Mouse (Mus musculus): ENCODE measurements around the gene Tnpo1.
"Not testable (repeated sequence)": the region's sequence is repeated elsewhere in the genome, so short reads cannot be mapped to it uniquely, and the experiment has no call there.

Gene Tnpo1

DNA sequence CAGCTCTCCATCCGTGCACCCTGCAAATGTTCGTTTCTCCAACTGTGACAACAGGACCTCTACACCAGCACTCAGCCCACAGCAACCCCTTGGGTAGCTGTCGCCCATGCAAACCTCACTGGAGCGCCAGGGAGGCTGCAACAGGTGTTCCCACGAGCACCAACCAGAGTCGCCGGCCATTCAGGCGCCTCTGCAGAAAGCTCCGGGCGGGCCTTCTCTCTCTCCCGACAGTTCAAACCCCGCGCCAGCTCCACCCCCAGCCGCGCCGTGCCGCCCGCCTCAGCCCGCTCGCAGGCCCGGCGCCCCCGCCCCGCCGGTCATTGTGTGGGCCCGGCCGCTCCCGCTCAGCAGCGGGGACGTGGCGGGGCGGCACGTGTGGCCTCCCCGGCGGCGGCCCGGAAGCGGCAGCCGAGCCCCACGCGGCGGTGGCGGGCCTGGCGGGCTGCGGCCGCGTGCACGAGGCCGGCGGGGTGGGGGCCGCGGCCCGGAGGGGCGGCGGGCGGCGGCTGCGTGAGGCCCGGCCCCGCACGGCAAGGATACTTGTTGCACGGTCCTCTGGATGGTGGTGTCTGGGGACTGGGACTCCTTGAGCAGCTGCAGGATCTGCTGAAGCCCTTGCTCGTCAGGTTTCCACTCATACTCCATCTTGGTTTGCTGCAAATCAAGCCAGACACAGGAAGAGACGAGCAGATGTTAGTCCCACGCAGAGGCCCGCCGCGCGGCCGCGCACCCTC lies 35.9 kb downstream of the Tnpo1 start:
- DNase-seq (ENCODE audit: low read depth, low spot score) = peak; percentile 54

- DNase-seq (ENCODE audit: low read depth, low spot score) = no peak
Observed at GRCm38 (mm10) chr13:98889211-98889610, 37.0 kb downstream of the Tnpo1 start.

- no peak for DNase-seq (ENCODE audit: low read depth, low spot score)
Observed at GRCm38 (mm10) chr13:98883774-98884173, 42.4 kb downstream of the Tnpo1 start.

DNA sequence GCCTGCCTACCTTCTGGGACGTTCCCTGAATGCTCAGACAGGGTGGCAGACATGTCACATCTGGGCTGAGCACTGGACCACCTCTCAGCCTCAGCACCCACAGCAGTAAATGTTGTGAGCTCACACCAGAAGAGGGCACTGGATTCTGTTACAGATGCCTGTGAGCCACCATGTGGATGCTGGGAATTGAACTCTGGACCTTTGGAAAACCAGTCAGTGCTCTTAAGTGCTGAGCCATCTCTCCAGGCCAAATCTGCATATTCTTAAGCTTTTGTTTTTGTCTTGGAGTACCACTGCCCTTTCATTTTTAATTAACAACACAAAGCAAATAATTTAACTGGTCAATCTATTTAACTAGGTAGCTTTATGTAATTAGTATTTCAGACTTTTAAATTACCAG lies 44.2 kb downstream of the Tnpo1 start:
- no peak for DNase-seq (ENCODE audit: low read depth, low spot score)

GRCm38 (mm10) chr13:98880336-98880735 lies 45.8 kb downstream of the Tnpo1 start:
- no peak for DNase-seq (ENCODE audit: low read depth, low spot score)

- DNase-seq (ENCODE audit: low read depth, low spot score) = no peak
Observed at GRCm38 (mm10) chr13:98879422-98879821, 46.8 kb downstream of the Tnpo1 start.

DNA sequence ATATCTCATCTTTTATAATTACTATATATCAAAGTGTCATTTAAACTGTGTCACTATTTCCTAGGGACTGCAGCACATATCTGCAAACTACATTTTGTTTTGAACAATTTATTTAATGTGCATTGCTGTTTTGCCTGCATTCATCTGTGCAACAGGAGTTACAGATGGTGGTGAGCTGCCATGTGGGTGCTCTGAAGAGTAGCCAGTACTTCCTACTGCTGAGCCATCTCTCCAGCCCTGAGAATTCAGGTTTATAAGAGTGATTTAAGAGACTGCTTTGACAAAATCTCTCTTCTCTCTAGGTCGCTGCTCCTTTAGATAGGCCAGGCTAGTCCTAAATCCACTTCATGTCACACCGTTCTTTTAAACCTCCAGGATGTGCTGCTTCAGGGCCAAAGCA lies 49.0 kb downstream of the Tnpo1 start:
- no peak for DNase-seq (ENCODE audit: low read depth, low spot score)

GRCm38 (mm10) chr13:98874727-98875126 lies 51.5 kb downstream of the Tnpo1 start:
- no peak for DNase-seq (ENCODE audit: low read depth, low spot score)

GRCm38 (mm10) chr13:98872273-98872847 lies 53.8 kb downstream of the Tnpo1 start:
- DNase-seq (ENCODE audit: low read depth, low spot score) = no peak

GRCm38 (mm10) chr13:98871263-98871662 lies 54.9 kb downstream of the Tnpo1 start:
- no peak for DNase-seq (ENCODE audit: low read depth, low spot score)

GRCm38 (mm10) chr13:98868236-98868923 lies 57.8 kb downstream of the Tnpo1 start:
- DNase-seq (ENCODE audit: low read depth, low spot score) = no peak

- DNase-seq (ENCODE audit: low read depth, low spot score) = peak; percentile 59
Observed at GRCm38 (mm10) chr13:98867810-98868209, 58.4 kb downstream of the Tnpo1 start.

GRCm38 (mm10) chr13:98855291-98855690 lies 70.9 kb downstream of the Tnpo1 start:
- no peak for DNase-seq (ENCODE audit: low read depth, low spot score)

GRCm38 (mm10) chr13:98845794-98846193 lies 80.4 kb downstream of the Tnpo1 start:
- DNase-seq (ENCODE audit: low read depth, low spot score) = no peak

DNA sequence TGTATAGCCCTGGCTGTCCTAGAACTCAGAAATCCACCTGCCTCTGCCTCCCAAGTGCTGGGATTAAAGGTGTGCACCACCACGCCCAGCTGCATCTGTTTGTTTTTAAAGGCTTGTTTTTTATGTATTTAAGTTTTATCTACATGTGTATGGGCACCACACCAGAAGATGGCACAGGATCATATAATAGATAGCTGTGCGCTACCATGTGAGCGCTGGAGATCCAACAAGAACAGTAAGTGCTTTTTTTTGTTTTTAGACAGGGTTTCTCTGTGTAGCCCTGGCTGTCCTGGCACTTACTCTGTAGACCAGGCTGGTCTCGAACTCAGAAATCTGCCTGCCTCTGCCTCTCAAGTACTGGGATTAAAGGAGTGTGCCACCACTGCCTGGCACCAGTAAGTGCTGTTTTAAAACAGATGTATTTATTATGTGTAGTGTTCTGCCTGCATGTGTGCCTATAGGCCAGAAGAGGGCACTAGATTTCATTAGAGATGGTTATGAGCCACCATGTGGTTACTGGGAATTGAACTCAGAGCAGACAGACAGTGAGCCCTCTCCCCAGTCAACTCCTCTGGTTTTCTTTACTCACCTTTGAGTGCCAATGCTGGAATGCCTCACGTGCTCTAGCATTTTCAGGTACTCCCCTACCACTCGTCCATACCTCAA lies 89.6 kb downstream of the Tnpo1 start:
- no peak for DNase-seq (ENCODE audit: low read depth, low spot score)

- DNase-seq (ENCODE audit: low read depth, low spot score) = no peak
Observed at GRCm38 (mm10) chr13:98835740-98836139, 90.4 kb downstream of the Tnpo1 start.

DNA sequence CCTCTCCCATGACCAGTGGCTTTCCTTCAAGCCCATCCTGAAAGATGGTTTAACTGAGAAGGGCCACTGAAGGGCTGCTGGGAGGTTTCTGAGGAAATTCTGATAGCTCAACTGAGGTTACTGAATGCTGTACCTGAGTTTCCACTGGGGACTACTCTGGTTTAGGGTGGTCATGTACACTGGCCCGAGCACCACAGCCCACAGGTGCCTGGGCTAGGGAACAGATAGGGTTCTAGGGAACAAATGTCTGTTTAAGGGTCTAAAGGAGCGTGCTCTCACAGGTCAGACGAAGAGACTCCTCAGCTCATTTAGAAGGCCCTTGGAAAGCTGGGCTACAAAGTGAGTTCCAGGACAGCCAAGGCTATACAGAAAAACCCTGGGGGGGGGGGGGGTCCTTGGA lies 91.5 kb downstream of the Tnpo1 start:
- DNase-seq (ENCODE audit: low read depth, low spot score) = no peak

- DNase-seq (ENCODE audit: low read depth, low spot score) = no peak
Observed at GRCm38 (mm10) chr13:98834199-98834598, 92.0 kb downstream of the Tnpo1 start.

GRCm38 (mm10) chr13:98832451-98833450 lies 93.4 kb downstream of the Tnpo1 start:
- no peak for DNase-seq (ENCODE audit: low read depth, low spot score)

DNA sequence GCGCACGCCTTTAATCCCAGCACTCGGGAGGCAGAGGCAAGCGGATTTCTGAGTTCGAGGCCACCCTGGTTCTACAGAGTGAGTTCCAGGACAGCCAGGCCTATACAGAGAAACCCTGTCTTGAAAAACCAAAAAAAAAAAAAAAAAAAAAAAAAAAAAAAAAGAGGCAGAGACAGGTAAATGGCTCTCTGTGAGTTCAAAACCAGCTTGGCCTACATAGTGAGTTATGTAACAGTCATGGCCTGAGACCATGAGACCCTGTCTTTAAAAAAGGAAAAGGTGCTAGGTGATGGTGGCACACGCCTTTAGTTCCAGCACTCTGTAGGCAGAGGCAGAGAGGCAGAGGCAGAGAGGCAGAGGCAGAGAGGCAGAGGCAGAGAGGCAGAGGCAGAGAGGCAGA lies 97.2 kb downstream of the Tnpo1 start:
- not testable (repeated sequence) for DNase-seq (ENCODE audit: low read depth, low spot score)

DNA sequence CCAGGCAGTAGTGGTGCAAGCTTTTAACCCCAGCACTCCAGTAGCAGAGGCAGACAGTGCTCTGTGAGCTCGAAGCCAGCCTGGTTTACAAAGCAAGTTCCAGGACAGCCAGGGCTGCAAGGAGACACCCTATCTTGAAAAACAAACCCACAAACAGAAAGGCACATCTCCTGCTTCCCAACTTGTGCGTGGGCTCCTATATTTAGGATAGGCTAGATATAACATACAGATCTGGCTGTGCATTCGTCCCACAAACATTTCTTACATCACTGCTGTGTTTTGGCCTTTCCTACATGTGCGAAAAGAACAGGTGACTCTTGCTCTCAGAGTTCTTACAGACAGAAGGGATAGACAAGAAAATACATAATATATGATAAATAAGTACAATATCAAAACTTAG lies 100.6 kb downstream of the Tnpo1 start:
- DNase-seq (ENCODE audit: low read depth, low spot score) = no peak

Measured in mesoderm, embryonic 11.5 days (tissue).